Mouse (Mus musculus) lung, embryonic 16.5 days (tissue): Measurements from ENCODE around the gene Babam2. TPM values are rescaled to one million over a fixed set of nuclear protein-coding genes. Genes with fewer than 3 reads are reported as not detected.

Experiments used
- ATAC-seq: fragments of 200-750 bp; cut with Nextera tagmentation; 2 replicates; pipeline ENCODE4 v1.8.0; 2017; ENCODE audit warnings: low read depth, mild to moderate bottlenecking, moderate library complexity
- H3K27ac ChIP-seq: fragments of 300-500 bp; sonication (generic); 2 replicates; pipeline ENCODE4 v1.5.1; 2014; ENCODE audit warnings: mild to moderate bottlenecking, control low read depth, low read length
- H3K27me3 ChIP-seq: fragments of 300-500 bp; sonication (generic); 2 replicates; pipeline ENCODE4 v1.6.1; 2014; ENCODE audit warnings: low read depth, low read length, mixed read lengths; ENCODE audit not compliant: control insufficient read depth, insufficient read depth
- H3K36me3 ChIP-seq: fragments of 300-500 bp; sonication (generic); 2 replicates; pipeline ENCODE4 v1.6.1; 2014; ENCODE audit warnings: low read length; ENCODE audit not compliant: control insufficient read depth, insufficient read depth
- H3K4me1 ChIP-seq: fragments of 300-500 bp; sonication (generic); replicated peaks from 2 replicates; pipeline ENCODE4 v1.6.1; 2014; ENCODE audit warnings: low read length, mixed read lengths; ENCODE audit not compliant: control insufficient read depth, insufficient read depth
- H3K4me2 ChIP-seq: fragments of 300-500 bp; sonication (generic); 2 replicates; pipeline ENCODE4 v1.6.1; 2014; ENCODE audit warnings: low read depth, low read length, control low read depth
- H3K4me3 ChIP-seq: fragments of 300-500 bp; sonication (generic); 2 replicates; pipeline ENCODE4 v1.5.1; 2014; ENCODE audit warnings: mild to moderate bottlenecking, low read length, control low read depth
- H3K9ac ChIP-seq: fragments of 300-500 bp; sonication (generic); 2 replicates; pipeline ENCODE4 v1.6.1; 2014; ENCODE audit warnings: low read length, control low read depth
- H3K9me3 ChIP-seq: fragments of 300-500 bp; sonication (generic); 2 replicates; pipeline ENCODE4 v1.6.1; 2016; ENCODE audit warnings: low read length; ENCODE audit not compliant: control insufficient read depth
- WGBS: fragments of 180-500 bp; shearing (Covaris S2); extraction: QIAGEN DNeasy Blood & Tissue Kit; methylation state at CpG from one replicate; pipeline ENCODE4 v1.1.7; 2014; 5-methylcytosine and 5-hydroxymethylcytosine counted together
- polyA plus RNA-seq: library from polyadenylated mRNA; unstranded; fragments of >200 nt; fragmentation: Nextera tagmentation; extraction: Ambion mirVana; gene quantifications from 2 replicates; pipeline ENCODE4 v1.2.1, GENCODE M21; 2015

Gene Babam2
- polyA plus RNA-seq, result 51.9 and 52.3 TPM in 2 replicates

DNA sequence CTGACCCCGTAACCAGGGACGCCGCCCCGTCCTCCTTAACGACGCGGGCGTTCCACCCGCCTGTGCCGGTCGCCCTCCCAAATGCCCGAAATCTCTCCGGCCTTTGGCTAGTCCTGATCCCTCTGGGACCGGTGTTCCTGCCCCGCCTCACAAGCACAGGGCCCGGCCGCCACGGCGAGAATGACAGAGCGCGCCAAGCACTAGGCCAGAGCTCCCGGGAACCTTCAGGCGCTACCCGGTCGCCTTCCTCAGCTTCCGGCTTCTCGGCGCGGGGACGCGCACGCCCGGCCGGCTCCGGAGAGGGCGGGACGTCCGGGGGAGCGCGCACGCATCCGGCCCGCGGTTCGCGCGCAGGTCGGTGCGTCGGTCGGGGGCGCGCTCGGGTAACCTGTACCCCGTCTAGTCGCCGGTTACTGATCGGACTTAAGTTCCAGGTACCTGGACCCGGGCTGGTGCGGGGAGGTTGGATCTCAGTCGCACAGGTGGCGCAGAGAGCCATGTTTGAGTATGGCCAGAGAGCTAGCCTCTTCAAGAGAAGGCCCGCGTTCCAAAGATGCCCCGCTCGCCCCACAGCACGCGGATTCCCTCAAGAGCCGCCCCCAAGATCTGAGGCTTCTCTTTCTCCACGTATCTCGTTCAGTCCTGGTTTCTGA lies at the start of gene Babam2:
Gene Babam2, plus strand, starts transcription at position 41 of the 653 bp plus-strand sequence.
- WGBS, result under 1% methylated on average over 71 of the region's 71 CpGs
- Histone ChIP-seq H3K27me3 (no peaks in the 10 kb centered on the region), H3K4me2 (peak within 1 kb of the TSS; percentile 85), H3K4me3 (peak within 1 kb of the TSS; percentile 93), H3K9me3 (no peaks in the 10 kb centered on the region), H3K36me3 (no peaks in the 10 kb centered on the region), H3K27ac (peak within 1 kb of the TSS; percentile 92), H3K9ac (peak within 1 kb of the TSS; percentile 95), H3K4me1 (peaks cover 4% of the 10 kb centered on the region; the same call in 1 of the 2 replicates)
- ATAC-seq, result peak; percentile 96

DNA sequence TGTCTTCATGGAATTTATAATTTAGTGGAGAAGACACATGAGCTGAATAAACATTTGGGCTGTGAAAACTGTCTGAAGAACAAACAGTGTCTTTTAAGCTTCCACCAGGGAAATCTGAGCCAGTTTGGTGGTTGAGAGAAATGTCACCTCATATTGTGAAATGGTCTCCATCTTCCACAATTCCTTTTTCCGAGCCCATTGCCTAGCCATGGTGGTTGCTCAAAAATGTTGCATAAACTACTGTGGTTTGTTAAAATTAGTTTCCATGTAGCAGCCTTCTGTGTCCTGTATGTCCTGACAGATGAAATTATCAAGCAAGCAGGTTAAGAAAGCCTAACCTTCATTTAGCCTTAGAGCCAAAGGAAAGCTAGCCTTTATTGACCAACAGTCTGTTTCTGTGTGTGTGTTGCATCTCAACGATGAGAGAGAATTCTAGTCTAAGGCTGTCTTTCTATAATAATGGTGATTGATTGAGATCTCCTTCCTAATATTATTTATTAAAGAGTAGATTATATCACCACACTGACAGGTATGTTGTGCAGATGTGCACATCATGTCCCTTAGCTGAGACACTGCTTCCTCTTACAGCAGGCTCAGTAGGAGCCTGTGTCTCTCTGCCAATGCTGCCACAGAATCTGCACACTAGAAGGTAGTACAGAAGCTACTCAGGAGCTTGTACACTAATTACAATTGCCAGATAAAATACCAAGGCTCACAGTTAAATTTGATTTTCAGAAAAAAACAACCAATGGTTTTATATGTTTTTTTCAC lies 46.8 kb upstream of the Babam2 start:
- no peak overlapping the region for H3K4me2 ChIP-seq
- H3K9ac ChIP-seq, result no peak overlapping the region
- WGBS, result 89% methylated on average over 2 of the region's 2 CpGs
- no peak overlapping the region for H3K4me3 ChIP-seq
- no peak overlapping the region for H3K27ac ChIP-seq
- no peaks in the 10 kb centered on the region for H3K36me3 ChIP-seq
- 0 out of 2 replicates have a peak, but pooled peaks cover 2% of the 10 kb centered on the region for H3K9me3 ChIP-seq
- no peaks in the 10 kb centered on the region for H3K4me1 ChIP-seq
- ATAC-seq, result no peak
- no peaks in the 10 kb centered on the region for H3K27me3 ChIP-seq

DNA sequence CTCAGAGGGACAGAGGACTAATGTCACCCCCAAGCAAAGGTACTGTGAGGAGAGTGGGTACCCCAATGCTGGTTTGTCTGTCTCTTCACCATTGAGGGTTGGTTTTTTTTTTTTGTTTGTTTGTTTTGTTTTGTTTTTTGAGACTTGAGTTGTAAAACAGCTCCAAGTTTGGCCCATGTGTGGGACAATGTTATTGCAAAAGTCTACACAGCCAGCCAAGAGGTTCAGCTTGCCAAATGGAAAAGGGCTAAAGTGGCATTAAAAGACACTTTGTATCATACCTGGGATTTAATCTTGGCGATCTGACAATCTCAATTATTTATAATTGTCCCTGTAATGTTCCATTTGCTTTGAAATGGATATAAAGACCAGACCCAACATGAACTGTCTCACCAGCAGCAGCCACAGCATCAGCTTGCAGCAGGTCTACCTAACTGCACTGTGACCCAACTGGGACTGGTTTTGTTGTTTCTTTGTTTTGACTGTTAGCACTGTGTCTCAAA lies 41.7 kb upstream of the Babam2 start:
- Histone ChIP-seq H3K4me2 (no peak overlapping the region), H3K36me3 (no peaks in the 10 kb centered on the region), H3K4me3 (no peak overlapping the region), H3K4me1 (no peaks in the 10 kb centered on the region), H3K9me3 (0 out of 2 replicates have a peak, but pooled peaks cover 2% of the 10 kb centered on the region), H3K27me3 (no peaks in the 10 kb centered on the region), H3K27ac (no peak overlapping the region), H3K9ac (no peak overlapping the region)
- 85% methylated on average over 1 of the region's 1 CpGs for WGBS
- ATAC-seq, result no peak

DNA sequence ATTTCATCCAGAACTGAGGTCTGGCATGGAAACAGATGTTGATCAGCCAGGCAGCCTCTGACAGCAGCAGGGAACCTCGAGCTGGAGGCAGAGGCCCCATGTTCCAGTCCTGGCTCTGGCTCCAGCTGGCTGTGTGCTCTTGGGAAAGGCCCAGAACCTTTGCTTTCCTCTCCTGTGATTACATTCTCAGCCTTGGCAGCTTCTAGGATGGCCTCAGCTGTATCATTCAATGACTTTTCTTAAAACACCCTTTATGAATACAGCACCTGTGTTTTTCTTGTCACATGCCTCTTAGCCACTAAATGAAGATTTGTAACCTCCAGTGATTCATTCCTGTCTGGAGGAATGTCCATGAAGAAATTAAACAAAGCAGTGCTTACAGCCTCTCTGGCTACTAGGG lies 31.3 kb upstream of the Babam2 start:
- no peaks in the 10 kb centered on the region for H3K4me1 ChIP-seq
- H3K9me3 ChIP-seq, result no peaks in the 10 kb centered on the region
- H3K36me3 ChIP-seq, result no peaks in the 10 kb centered on the region
- no peak overlapping the region for H3K27ac ChIP-seq
- no peak overlapping the region for H3K4me2 ChIP-seq
- no peak overlapping the region for H3K9ac ChIP-seq
- no peak for ATAC-seq
- H3K4me3 ChIP-seq, result no peak overlapping the region
- 23% methylated on average over 1 of the region's 1 CpGs for WGBS
- no peaks in the 10 kb centered on the region for H3K27me3 ChIP-seq

DNA sequence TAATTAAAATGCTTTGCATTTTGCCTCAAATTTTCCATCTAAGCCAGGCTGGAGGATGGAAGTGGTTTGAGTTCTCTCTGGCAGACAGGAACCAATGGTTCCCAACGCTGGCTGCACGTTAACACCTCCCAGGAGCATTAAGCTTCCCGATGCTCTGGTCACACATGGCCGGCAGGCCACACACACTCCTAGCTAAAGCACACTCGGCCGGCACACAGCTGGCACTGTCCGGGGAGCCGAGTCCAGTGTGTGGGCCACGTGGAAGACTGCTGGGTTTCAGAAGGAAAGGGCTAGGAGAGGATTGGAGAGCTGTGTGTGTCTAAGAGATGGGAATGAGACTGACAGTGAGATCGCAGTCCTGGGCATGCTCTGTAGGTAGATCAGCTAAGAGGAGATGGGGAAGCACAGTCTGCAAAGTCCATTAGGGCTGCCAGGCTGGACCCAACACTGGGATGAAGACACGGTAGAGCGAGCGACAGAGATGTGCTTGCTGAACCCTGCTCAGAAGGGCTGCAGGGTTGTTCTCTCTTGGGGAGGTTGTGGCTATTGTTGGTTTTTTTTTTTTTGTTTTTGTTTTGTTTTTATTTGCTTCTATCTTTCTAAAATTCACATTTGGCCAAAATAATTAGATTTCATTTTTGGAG lies 29.0 kb upstream of the Babam2 start:
- no peak overlapping the region for H3K9ac ChIP-seq
- no peak overlapping the region for H3K4me3 ChIP-seq
- H3K36me3 ChIP-seq, result no peaks in the 10 kb centered on the region
- H3K9me3 ChIP-seq, result no peaks in the 10 kb centered on the region
- no peaks in the 10 kb centered on the region for H3K4me1 ChIP-seq
- H3K4me2 ChIP-seq, result no peak overlapping the region
- H3K27me3 ChIP-seq, result no peaks in the 10 kb centered on the region
- no peak for ATAC-seq
- WGBS, result 81% methylated on average over 13 of the region's 13 CpGs
- H3K27ac ChIP-seq, result no peak overlapping the region

DNA sequence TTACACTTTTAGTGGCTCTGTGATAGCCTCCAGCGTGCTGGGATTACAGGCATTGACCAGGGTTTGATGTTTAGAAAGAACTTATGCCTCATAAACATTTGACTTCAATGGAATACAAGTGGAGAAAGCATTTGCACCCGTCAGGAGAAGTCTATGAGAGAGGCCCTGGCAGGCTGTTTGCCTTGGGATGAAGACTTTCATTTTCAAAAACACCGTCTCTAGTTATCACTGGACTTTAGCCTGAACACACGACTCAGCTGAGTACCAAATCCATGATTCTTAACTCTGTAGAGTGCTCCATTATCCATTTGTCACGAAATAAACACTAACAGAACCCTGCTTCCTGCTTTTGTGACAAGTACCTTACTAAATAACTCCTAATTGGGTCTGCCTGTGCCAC lies 27.5 kb upstream of the Babam2 start:
- H3K9me3 ChIP-seq, result no peaks in the 10 kb centered on the region
- ATAC-seq, result no peak
- H3K4me2 ChIP-seq, result no peak overlapping the region
- H3K9ac ChIP-seq, result no peak overlapping the region
- H3K27ac ChIP-seq, result no peak overlapping the region
- 51% methylated on average over 5 of the region's 5 CpGs for WGBS
- no peak overlapping the region for H3K4me3 ChIP-seq
- H3K36me3 ChIP-seq, result no peaks in the 10 kb centered on the region
- no peaks in the 10 kb centered on the region for H3K27me3 ChIP-seq
- no peaks in the 10 kb centered on the region for H3K4me1 ChIP-seq

DNA sequence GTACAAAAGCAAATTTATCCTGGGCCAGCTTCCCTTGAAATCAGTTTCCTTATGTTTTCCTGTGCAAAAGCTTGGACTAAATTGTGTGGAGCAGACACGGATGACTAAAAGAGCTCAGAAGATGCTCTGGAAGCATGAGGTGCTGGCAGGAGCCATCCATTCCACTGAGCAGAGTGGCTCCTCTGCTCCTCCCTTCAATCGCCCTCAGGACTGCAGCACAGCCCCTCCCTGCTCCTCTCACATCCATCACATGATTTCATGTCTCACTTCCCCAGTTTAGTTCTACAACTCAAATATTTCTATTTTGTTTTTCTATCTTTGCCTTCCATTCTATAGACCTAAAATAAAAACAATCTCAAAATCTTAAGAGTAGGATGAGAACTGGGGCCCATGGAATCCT lies 26.3 kb upstream of the Babam2 start:
- ATAC-seq, result no peak
- Histone ChIP-seq H3K9ac (no peak overlapping the region), H3K4me2 (no peak overlapping the region), H3K9me3 (no peaks in the 10 kb centered on the region), H3K27ac (no peak overlapping the region), H3K36me3 (no peaks in the 10 kb centered on the region), H3K4me1 (no peaks in the 10 kb centered on the region), H3K27me3 (no peaks in the 10 kb centered on the region), H3K4me3 (no peak overlapping the region)
- 40% methylated on average over 2 of the region's 2 CpGs for WGBS

DNA sequence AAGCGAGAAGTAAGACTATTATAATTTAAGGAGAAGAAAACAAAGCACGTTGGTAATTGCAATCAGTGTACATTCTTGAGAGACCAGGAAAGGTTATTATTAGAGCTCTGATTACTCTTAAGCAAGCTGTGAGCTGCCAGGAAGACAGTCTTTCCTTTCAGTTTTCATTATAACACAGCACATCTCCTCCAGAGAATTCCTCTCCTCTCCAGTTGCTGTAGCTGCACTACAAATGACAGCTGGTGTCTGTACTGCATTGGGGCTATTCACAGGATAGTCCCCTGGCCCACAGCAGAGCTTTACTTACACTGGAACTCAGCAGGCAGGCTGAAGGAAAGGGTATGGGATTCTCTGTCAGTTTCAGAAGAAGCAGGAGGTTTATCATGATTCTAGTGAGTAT lies 24.1 kb upstream of the Babam2 start:
- Histone ChIP-seq H3K27me3 (no peaks in the 10 kb centered on the region), H3K4me3 (no peak overlapping the region), H3K9ac (no peak overlapping the region), H3K4me2 (no peak overlapping the region), H3K27ac (no peak overlapping the region), H3K9me3 (no peaks in the 10 kb centered on the region), H3K4me1 (no peaks in the 10 kb centered on the region), H3K36me3 (no peaks in the 10 kb centered on the region)
- 64% methylated on average over 2 of the region's 2 CpGs for WGBS
- ATAC-seq, result no peak

DNA sequence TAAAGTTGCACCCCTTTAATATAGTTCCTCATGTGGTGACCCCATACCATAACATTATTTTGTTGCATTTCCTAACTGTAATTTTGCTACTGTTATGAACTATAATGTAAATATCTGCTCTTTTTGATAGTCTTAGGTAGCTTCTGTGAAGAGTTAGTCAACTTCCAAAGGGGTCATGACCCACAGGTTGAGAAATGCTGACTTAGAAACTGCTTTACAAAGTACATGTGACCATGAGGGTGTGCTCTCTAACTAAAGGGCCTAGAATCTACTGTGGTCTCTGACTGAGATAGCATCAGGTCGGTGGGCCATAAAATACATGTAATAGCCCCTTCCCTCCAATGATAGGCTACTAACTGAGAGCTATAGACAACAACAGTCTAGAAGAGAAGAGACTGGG lies 19.5 kb upstream of the Babam2 start:
- no peak overlapping the region for H3K27ac ChIP-seq
- no peak overlapping the region for H3K4me3 ChIP-seq
- H3K4me2 ChIP-seq, result no peak overlapping the region
- WGBS, result 89% methylated on average over 1 of the region's 1 CpGs
- no peak for ATAC-seq
- H3K9me3 ChIP-seq, result no peaks in the 10 kb centered on the region
- no peaks in the 10 kb centered on the region; the same call in 1 of the 2 replicates for H3K4me1 ChIP-seq
- H3K27me3 ChIP-seq, result no peaks in the 10 kb centered on the region
- no peak overlapping the region for H3K9ac ChIP-seq
- H3K36me3 ChIP-seq, result no peaks in the 10 kb centered on the region
